Mouse (Mus musculus): ENCODE measurements around the gene Acacb. TPM values are rescaled to one million over a fixed set of nuclear protein-coding genes. Genes with fewer than 3 reads are reported as not detected.

Gene Acacb
- polyA plus RNA-seq (2012; fragmentation: generic; extraction: Trizol), result 0.84 TPM

GRCm38 (mm10) chr5:114146028-114146888, at the start of gene Acacb:
Gene Acacb (plus strand): TSS chr5:114146535.
- Histone ChIP-seq H3ac (ENCODE audit: control insufficient read depth, insufficient read length) (no peak within 1 kb of the TSS), H3K4me3 (no peak within 1 kb of the TSS), H3K4me2 (ENCODE audit: low read depth) (no peak within 1 kb of the TSS), H3K36me3 (ENCODE audit: control insufficient read depth, insufficient read depth) (no peaks in the 10 kb centered on the region), H3K79me2 (ENCODE audit: control insufficient read depth, insufficient read depth) (no peaks in the 10 kb centered on the region), H3K27me3 (ENCODE audit: control insufficient read depth, insufficient read depth, insufficient read length) (peaks cover 17% of the 10 kb centered on the region)
- no peak for TF ChIP-seq REST (IDR thresholded peaks at IDR 0.05; ENCODE audit: insufficient read depth, insufficient read length)
- TF ChIP-seq POLR2AphosphoS2 (IDR thresholded peaks at IDR 0.05; ENCODE audit: insufficient read length, low read depth), result no peak
- TF ChIP-seq USF1 (IDR thresholded peaks at IDR 0.05; ENCODE audit: low read depth), result no peak
- no peak for TF ChIP-seq POLR2A (IDR thresholded peaks at IDR 0.05; ENCODE audit: insufficient read length, low read depth)
- no peak for TF ChIP-seq MYOG (IDR thresholded peaks at IDR 0.05; ENCODE audit: control insufficient read depth in 1 of 3, insufficient read depth in 1 of 3, insufficient read length in 2 of 3, low read depth in 2 of 3)
- TF ChIP-seq MAX (IDR thresholded peaks at IDR 0.05; ENCODE audit: low read depth), result no peak
- no peak for TF ChIP-seq CEBPB (IDR thresholded peaks at IDR 0.05; ENCODE audit: insufficient read depth, poor library complexity, severe bottlenecking)
- no peak for TF ChIP-seq SRF (IDR thresholded peaks at IDR 0.05; ENCODE audit: control insufficient read depth, insufficient read length, low read depth)
- TF ChIP-seq MYOD1 (IDR thresholded peaks at IDR 0.05; ENCODE audit: control insufficient read depth in 1 of 3, insufficient read length in 2 of 3, low read depth in 2 of 3), result no peak
- no peak for TF ChIP-seq E2F4 (IDR thresholded peaks at IDR 0.05; ENCODE audit: insufficient read depth)

GRCm38 (mm10) chr5:114099709-114100389, 46.5 kb upstream of the Acacb start:
- TF ChIP-seq MYOD1 (IDR thresholded peaks at IDR 0.05; ENCODE audit: control insufficient read depth in 1 of 3, insufficient read length in 2 of 3, low read depth in 2 of 3) (no peak), POLR2A (IDR thresholded peaks at IDR 0.05; ENCODE audit: insufficient read length, low read depth) (no peak), TCF3 (IDR thresholded peaks at IDR 0.05; ENCODE audit: insufficient read length, low read depth) (no peak), TCF12 (IDR thresholded peaks at IDR 0.05; ENCODE audit: insufficient read depth, poor library complexity, severe bottlenecking) (no peak), MAX (IDR thresholded peaks at IDR 0.05; ENCODE audit: low read depth) (no peak), CEBPB (IDR thresholded peaks at IDR 0.05; ENCODE audit: insufficient read depth, poor library complexity, severe bottlenecking) (no peak), MYOG (IDR thresholded peaks at IDR 0.05; ENCODE audit: control insufficient read depth in 1 of 3, insufficient read depth in 1 of 3, insufficient read length in 2 of 3, low read depth in 2 of 3) (no peak), E2F4 (IDR thresholded peaks at IDR 0.05; ENCODE audit: insufficient read depth) (no peak), USF1 (IDR thresholded peaks at IDR 0.05; ENCODE audit: low read depth) (no peak), POLR2AphosphoS2 (IDR thresholded peaks at IDR 0.05; ENCODE audit: insufficient read length, low read depth) (no peak), REST (IDR thresholded peaks at IDR 0.05; ENCODE audit: insufficient read depth, insufficient read length) (no peak), SRF (IDR thresholded peaks at IDR 0.05; ENCODE audit: control insufficient read depth, insufficient read length, low read depth) (no peak)
- H3K4me2 ChIP-seq (ENCODE audit: low read depth), result peak overlapping the region; percentile 91
- peaks cover 8% of the 10 kb centered on the region for H3K79me2 ChIP-seq (ENCODE audit: control insufficient read depth, insufficient read depth)
- peak overlapping the region; percentile 39 for H3K4me3 ChIP-seq
- H3K36me3 ChIP-seq (ENCODE audit: control insufficient read depth, insufficient read depth), result no peaks in the 10 kb centered on the region
- H3ac ChIP-seq (ENCODE audit: control insufficient read depth, insufficient read length), result peak overlapping the region; percentile 59
- H3K27me3 ChIP-seq (ENCODE audit: control insufficient read depth, insufficient read depth, insufficient read length), result peaks cover 3% of the 10 kb centered on the region

- H3K4me3 ChIP-seq, result peak overlapping the region; percentile 39
- peaks cover 8% of the 10 kb centered on the region for H3K79me2 ChIP-seq (ENCODE audit: control insufficient read depth, insufficient read depth)
Observed at GRCm38 (mm10) chr5:114100390-114101099, 45.8 kb upstream of the Acacb start.

DNA sequence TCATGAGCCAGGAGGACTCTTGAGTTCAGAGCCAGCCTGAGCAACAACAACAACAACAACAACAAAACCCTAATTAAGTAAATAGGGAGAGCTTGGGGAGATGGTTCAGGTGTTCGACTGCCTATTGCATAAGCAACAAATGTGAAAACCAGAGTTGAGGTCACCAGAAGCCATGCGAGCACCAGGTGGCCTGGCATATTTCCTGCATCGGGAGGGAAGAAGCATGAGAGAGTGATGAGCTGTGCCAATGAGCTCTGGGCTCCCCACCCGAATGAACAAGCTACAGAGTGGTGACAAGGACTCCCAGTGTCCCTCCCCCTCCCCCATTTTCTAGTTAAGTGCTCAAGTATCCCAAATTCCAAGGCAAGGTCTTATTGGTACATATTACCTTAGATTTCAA, 44.5 kb upstream of the Acacb start:
- H3K4me3 ChIP-seq, result no peak overlapping the region
- no peak for TF ChIP-seq TCF12 (IDR thresholded peaks at IDR 0.05; ENCODE audit: insufficient read depth, poor library complexity, severe bottlenecking)
- no peak for TF ChIP-seq POLR2A (IDR thresholded peaks at IDR 0.05; ENCODE audit: insufficient read length, low read depth)
- no peak for TF ChIP-seq SRF (IDR thresholded peaks at IDR 0.05; ENCODE audit: control insufficient read depth, insufficient read length, low read depth)
- TF ChIP-seq CEBPB (IDR thresholded peaks at IDR 0.05; ENCODE audit: insufficient read depth, poor library complexity, severe bottlenecking), result no peak
- TF ChIP-seq MYOG (IDR thresholded peaks at IDR 0.05; ENCODE audit: control insufficient read depth in 1 of 3, insufficient read depth in 1 of 3, insufficient read length in 2 of 3, low read depth in 2 of 3), result no peak
- TF ChIP-seq POLR2AphosphoS2 (IDR thresholded peaks at IDR 0.05; ENCODE audit: insufficient read length, low read depth), result no peak
- no peak for TF ChIP-seq MAX (IDR thresholded peaks at IDR 0.05; ENCODE audit: low read depth)
- TF ChIP-seq REST (IDR thresholded peaks at IDR 0.05; ENCODE audit: insufficient read depth, insufficient read length), result no peak
- no peak for TF ChIP-seq TCF3 (IDR thresholded peaks at IDR 0.05; ENCODE audit: insufficient read length, low read depth)
- TF ChIP-seq USF1 (IDR thresholded peaks at IDR 0.05; ENCODE audit: low read depth), result no peak
- no peak for TF ChIP-seq E2F4 (IDR thresholded peaks at IDR 0.05; ENCODE audit: insufficient read depth)
- no peak for TF ChIP-seq MYOD1 (IDR thresholded peaks at IDR 0.05; ENCODE audit: control insufficient read depth in 1 of 3, insufficient read length in 2 of 3, low read depth in 2 of 3)

More at GRCm38 (mm10) chr5:114100390-114101099, 45.8 kb upstream of the Acacb start:
- H3ac ChIP-seq (ENCODE audit: control insufficient read depth, insufficient read length), result peak overlapping the region; percentile 59
- no peaks in the 10 kb centered on the region for H3K36me3 ChIP-seq (ENCODE audit: control insufficient read depth, insufficient read depth)
- TF ChIP-seq SRF (IDR thresholded peaks at IDR 0.05; ENCODE audit: control insufficient read depth, insufficient read length, low read depth), result no peak
- TF ChIP-seq POLR2A (IDR thresholded peaks at IDR 0.05; ENCODE audit: insufficient read length, low read depth), result peak; percentile 29
- no peak for TF ChIP-seq MYOD1 (IDR thresholded peaks at IDR 0.05; ENCODE audit: control insufficient read depth in 1 of 3, insufficient read length in 2 of 3, low read depth in 2 of 3)
- no peaks in the 10 kb centered on the region for H3K27me3 ChIP-seq (ENCODE audit: control insufficient read depth, insufficient read depth, insufficient read length)
- peak overlapping the region; percentile 89 for H3K4me2 ChIP-seq (ENCODE audit: low read depth)

More for the DNA sequence above, 44.5 kb upstream of the Acacb start:
- Histone ChIP-seq H3K27me3 (ENCODE audit: control insufficient read depth, insufficient read depth, insufficient read length) (no peaks in the 10 kb centered on the region), H3K4me2 (ENCODE audit: low read depth) (no peak overlapping the region), H3K36me3 (ENCODE audit: control insufficient read depth, insufficient read depth) (no peaks in the 10 kb centered on the region), H3ac (ENCODE audit: control insufficient read depth, insufficient read length) (no peak overlapping the region), H3K79me2 (ENCODE audit: control insufficient read depth, insufficient read depth) (peaks cover 8% of the 10 kb centered on the region)
